Mouse (Mus musculus): Measurements from ENCODE around the gene Trio. TPM values are rescaled to one million over a fixed set of nuclear protein-coding genes. Genes with fewer than 3 reads are reported as not detected.

The Trio gene
- polyA plus RNA-seq, 1 experiment from 2014 or later, result 38.1 TPM

- Histone ChIP-seq H3K4me2 (ENCODE audit: low read length) (no peak overlapping the region), H3K27ac (ENCODE audit: low read depth, low read length) (no peak overlapping the region), H3K4me1 (ENCODE audit: control insufficient read depth, insufficient read depth, low read length) (peaks cover 23% of the 10 kb centered on the region), H3K27me3 (replicated peaks; ENCODE audit: control insufficient read depth, insufficient read depth, low read length) (no peaks in the 10 kb centered on the region), H3K4me3 (ENCODE audit: low read depth, low read length) (no peak overlapping the region), H3K9ac (ENCODE audit: low read length) (no peak overlapping the region), H3K36me3 (ENCODE audit: control insufficient read depth, insufficient read depth, low read length) (no peaks in the 10 kb centered on the region), H3K9me3 (replicated peaks; ENCODE audit: control insufficient read depth, low read length) (no peaks in the 10 kb centered on the region)
- 68% methylated on average over 6 of the region's 6 CpGs for WGBS
- ATAC-seq, result no peak
- DNase-seq (ENCODE audit: low spot score), result no peak
Observed at GRCm38 (mm10) chr15:27991892-27992593, 33.6 kb downstream of the Trio start.

- Histone ChIP-seq H3K4me3 (ENCODE audit: low read depth, low read length) (no peak overlapping the region), H3K4me2 (ENCODE audit: low read length) (no peak overlapping the region), H3K9ac (ENCODE audit: low read length) (no peak overlapping the region), H3K27me3 (replicated peaks; ENCODE audit: control insufficient read depth, insufficient read depth, low read length) (no peaks in the 10 kb centered on the region), H3K4me1 (ENCODE audit: control insufficient read depth, insufficient read depth, low read length) (peaks cover 24% of the 10 kb centered on the region), H3K36me3 (ENCODE audit: control insufficient read depth, insufficient read depth, low read length) (no peaks in the 10 kb centered on the region), H3K27ac (ENCODE audit: low read depth, low read length) (no peak overlapping the region), H3K9me3 (replicated peaks; ENCODE audit: control insufficient read depth, low read length) (no peaks in the 10 kb centered on the region)
- DNase-seq (ENCODE audit: low spot score), result no peak
- no peak for ATAC-seq
- WGBS, result 86% methylated on average over 17 of the region's 17 CpGs
Observed at GRCm38 (mm10) chr15:27991066-27991701, 34.5 kb downstream of the Trio start.

GRCm38 (mm10) chr15:27987979-27988378 is 37.7 kb downstream of the Trio start:
- Histone ChIP-seq H3K36me3 (ENCODE audit: control insufficient read depth, insufficient read depth, low read length) (no peaks in the 10 kb centered on the region), H3K4me2 (ENCODE audit: low read length) (no peak overlapping the region), H3K4me3 (ENCODE audit: low read depth, low read length) (no peak overlapping the region), H3K27ac (ENCODE audit: low read depth, low read length) (no peak overlapping the region), H3K9me3 (replicated peaks; ENCODE audit: control insufficient read depth, low read length) (no peaks in the 10 kb centered on the region), H3K4me1 (ENCODE audit: control insufficient read depth, insufficient read depth, low read length) (peaks cover 6% of the 10 kb centered on the region; the same call in 1 of the 2 replicates), H3K27me3 (replicated peaks; ENCODE audit: control insufficient read depth, insufficient read depth, low read length) (no peaks in the 10 kb centered on the region), H3K9ac (ENCODE audit: low read length) (no peak overlapping the region)
- WGBS, result 40% methylated on average over 7 of the region's 7 CpGs
- DNase-seq (ENCODE audit: low spot score) (no peak), ATAC-seq (no peak)

- ATAC-seq (no peak), DNase-seq (ENCODE audit: low spot score) (no peak)
- WGBS, result 92% methylated on average over 2 of the region's 2 CpGs
- Histone ChIP-seq H3K4me3 (ENCODE audit: low read depth, low read length) (no peak overlapping the region), H3K27me3 (replicated peaks; ENCODE audit: control insufficient read depth, insufficient read depth, low read length) (no peaks in the 10 kb centered on the region), H3K4me2 (ENCODE audit: low read length) (no peak overlapping the region), H3K4me1 (ENCODE audit: control insufficient read depth, insufficient read depth, low read length) (peaks cover 12% of the 10 kb centered on the region), H3K36me3 (ENCODE audit: control insufficient read depth, insufficient read depth, low read length) (no peaks in the 10 kb centered on the region), H3K9ac (ENCODE audit: low read length) (no peak overlapping the region), H3K27ac (ENCODE audit: low read depth, low read length) (no peak overlapping the region), H3K9me3 (replicated peaks; ENCODE audit: control insufficient read depth, low read length) (no peaks in the 10 kb centered on the region)
Observed at GRCm38 (mm10) chr15:27984881-27985280, 40.8 kb downstream of the Trio start.

DNA sequence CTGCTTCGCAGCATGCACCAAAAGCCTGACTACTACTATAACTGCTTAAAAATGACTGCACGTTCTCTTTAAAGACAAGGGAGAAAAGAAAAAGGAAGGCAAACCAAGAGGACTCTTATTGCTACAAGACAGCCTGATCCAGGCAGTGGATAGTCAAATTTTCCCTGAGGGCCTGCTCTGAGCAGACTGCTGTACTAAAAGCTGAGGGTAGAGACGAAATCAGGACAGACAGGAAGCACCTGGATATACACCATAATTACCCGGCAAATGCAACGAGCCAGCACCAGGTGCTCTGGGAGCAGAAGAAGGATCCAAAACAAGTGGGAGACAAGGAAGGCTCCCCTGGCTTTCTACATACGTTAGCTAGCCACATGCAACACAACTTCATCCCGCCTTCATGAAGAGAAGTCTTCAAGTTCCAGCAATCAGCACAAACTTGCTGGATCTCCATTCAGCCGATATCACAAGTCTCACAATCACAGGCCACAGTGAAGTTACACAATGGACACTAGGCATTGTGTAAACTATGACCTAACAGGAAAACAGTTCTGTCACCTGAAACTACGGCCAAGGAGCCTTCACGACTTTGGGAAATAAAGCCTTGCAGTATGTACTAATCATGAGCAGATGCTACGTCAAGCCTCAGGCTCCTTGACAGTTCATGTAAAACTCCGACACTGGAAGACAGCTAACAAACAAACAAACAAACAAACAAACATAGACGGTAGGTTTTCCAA is 43.7 kb downstream of the Trio start:
- DNase-seq (ENCODE audit: low spot score), result no peak
- no peak overlapping the region for H3K9ac ChIP-seq (ENCODE audit: low read length)
- no peak overlapping the region for H3K27ac ChIP-seq (ENCODE audit: low read depth, low read length)
- WGBS, result 82% methylated on average over 13 of the region's 13 CpGs
- no peak overlapping the region for H3K4me3 ChIP-seq (ENCODE audit: low read depth, low read length)
- no peaks in the 10 kb centered on the region for H3K9me3 ChIP-seq (replicated peaks; ENCODE audit: control insufficient read depth, low read length)
- H3K27me3 ChIP-seq (replicated peaks; ENCODE audit: control insufficient read depth, insufficient read depth, low read length), result no peaks in the 10 kb centered on the region
- H3K36me3 ChIP-seq (ENCODE audit: control insufficient read depth, insufficient read depth, low read length), result no peaks in the 10 kb centered on the region
- peaks cover 9% of the 10 kb centered on the region for H3K4me1 ChIP-seq (ENCODE audit: control insufficient read depth, insufficient read depth, low read length)
- H3K4me2 ChIP-seq (ENCODE audit: low read length), result no peak overlapping the region
- ATAC-seq, result no peak

- Histone ChIP-seq H3K36me3 (ENCODE audit: control insufficient read depth, insufficient read depth, low read length) (no peaks in the 10 kb centered on the region), H3K9me3 (replicated peaks; ENCODE audit: control insufficient read depth, low read length) (no peaks in the 10 kb centered on the region), H3K9ac (ENCODE audit: low read length) (no peak overlapping the region), H3K4me2 (ENCODE audit: low read length) (no peak overlapping the region), H3K27ac (ENCODE audit: low read depth, low read length) (no peak overlapping the region), H3K4me3 (ENCODE audit: low read depth, low read length) (no peak overlapping the region), H3K27me3 (replicated peaks; ENCODE audit: control insufficient read depth, insufficient read depth, low read length) (no peaks in the 10 kb centered on the region), H3K4me1 (ENCODE audit: control insufficient read depth, insufficient read depth, low read length) (peaks cover 6% of the 10 kb centered on the region; the same call in 1 of the 2 replicates)
- ATAC-seq (no peak), DNase-seq (ENCODE audit: low spot score) (no peak)
- 71% methylated on average over 3 of the region's 3 CpGs for WGBS
Observed at GRCm38 (mm10) chr15:27981258-27981657, 44.4 kb downstream of the Trio start.

DNA sequence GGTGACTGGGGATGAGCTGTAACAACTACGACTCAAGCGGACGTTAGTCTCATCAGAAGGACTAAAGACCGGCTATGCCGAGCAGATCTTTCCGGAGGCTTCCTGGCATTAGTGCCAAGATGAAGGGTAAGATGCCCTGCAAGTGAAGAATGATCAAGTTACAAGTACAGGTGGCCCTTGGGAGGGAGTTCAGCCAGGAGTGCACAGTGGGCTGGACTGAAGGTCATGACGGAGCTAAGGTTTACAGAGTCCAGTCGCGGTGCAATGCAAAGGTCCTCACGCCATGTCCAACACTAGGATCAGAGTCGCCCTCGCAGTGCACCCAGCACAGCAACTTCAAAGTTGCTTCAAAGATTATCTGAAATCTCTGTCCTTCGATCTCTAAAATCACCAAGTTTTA is 45.2 kb downstream of the Trio start:
- no peaks in the 10 kb centered on the region for H3K36me3 ChIP-seq (ENCODE audit: control insufficient read depth, insufficient read depth, low read length)
- H3K4me2 ChIP-seq (ENCODE audit: low read length), result no peak overlapping the region
- H3K4me3 ChIP-seq (ENCODE audit: low read depth, low read length), result no peak overlapping the region
- WGBS, result 93% methylated on average over 13 of the region's 13 CpGs
- DNase-seq (ENCODE audit: low spot score), result no peak
- no peak for ATAC-seq
- no peaks in the 10 kb centered on the region for H3K27me3 ChIP-seq (replicated peaks; ENCODE audit: control insufficient read depth, insufficient read depth, low read length)
- no peaks in the 10 kb centered on the region for H3K9me3 ChIP-seq (replicated peaks; ENCODE audit: control insufficient read depth, low read length)
- peaks cover 6% of the 10 kb centered on the region; the same call in 1 of the 2 replicates for H3K4me1 ChIP-seq (ENCODE audit: control insufficient read depth, insufficient read depth, low read length)
- H3K27ac ChIP-seq (ENCODE audit: low read depth, low read length), result no peak overlapping the region
- H3K9ac ChIP-seq (ENCODE audit: low read length), result no peak overlapping the region

DNA sequence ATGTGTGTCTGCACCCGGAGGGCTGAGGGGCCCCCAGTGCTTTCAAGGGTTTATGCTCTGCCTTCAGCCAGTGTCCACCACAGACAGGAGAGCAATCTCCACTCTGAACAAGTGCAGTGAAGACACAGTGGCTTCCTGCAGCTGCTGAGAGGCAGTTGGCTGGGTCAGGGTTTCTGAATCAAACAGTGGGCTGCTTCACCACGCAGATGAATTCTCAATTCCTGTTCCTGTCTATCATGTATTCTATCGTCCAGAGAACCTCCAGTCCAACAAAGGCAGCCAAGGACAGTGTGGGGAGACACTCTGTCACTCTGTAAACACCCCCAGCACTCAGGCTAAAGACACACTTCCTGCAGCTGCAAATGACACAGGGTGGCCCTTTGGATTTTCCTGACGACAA is 48.7 kb downstream of the Trio start:
- WGBS, result 86% methylated on average over 4 of the region's 4 CpGs
- H3K27me3 ChIP-seq (replicated peaks; ENCODE audit: control insufficient read depth, insufficient read depth, low read length), result no peaks in the 10 kb centered on the region
- ATAC-seq (no peak), DNase-seq (ENCODE audit: low spot score) (no peak)
- no peaks in the 10 kb centered on the region for H3K36me3 ChIP-seq (ENCODE audit: control insufficient read depth, insufficient read depth, low read length)
- H3K4me2 ChIP-seq (ENCODE audit: low read length), result no peak overlapping the region
- peaks cover under 1% of the 10 kb centered on the region; the same call in 1 of the 2 replicates for H3K4me1 ChIP-seq (ENCODE audit: control insufficient read depth, insufficient read depth, low read length)
- H3K9me3 ChIP-seq (replicated peaks; ENCODE audit: control insufficient read depth, low read length), result no peaks in the 10 kb centered on the region
- no peak overlapping the region for H3K9ac ChIP-seq (ENCODE audit: low read length)
- H3K4me3 ChIP-seq (ENCODE audit: low read depth, low read length), result no peak overlapping the region
- H3K27ac ChIP-seq (ENCODE audit: low read depth, low read length), result no peak overlapping the region

DNA sequence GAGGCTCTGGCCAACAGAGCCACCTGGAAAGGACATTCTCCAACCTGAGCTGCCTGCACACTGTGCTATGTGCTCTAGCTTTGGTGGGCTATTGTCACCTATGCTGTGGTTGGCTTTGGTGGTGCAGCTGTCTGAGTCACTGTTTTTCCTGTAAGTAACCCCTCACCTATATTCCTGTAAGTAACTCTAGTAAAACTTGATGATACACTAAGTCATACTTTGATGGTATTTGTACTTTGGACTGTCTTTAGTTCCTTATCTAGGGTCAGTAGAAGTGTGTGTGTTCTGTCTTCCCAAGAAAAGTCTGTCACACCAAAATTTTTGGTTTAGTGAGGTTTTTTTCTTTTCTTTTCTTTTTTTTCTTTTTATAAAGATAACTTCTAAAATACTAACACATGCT is 49.3 kb downstream of the Trio start:
- no peak overlapping the region for H3K9ac ChIP-seq (ENCODE audit: low read length)
- H3K4me2 ChIP-seq (ENCODE audit: low read length), result no peak overlapping the region
- no peak overlapping the region for H3K4me3 ChIP-seq (ENCODE audit: low read depth, low read length)
- no peaks in the 10 kb centered on the region for H3K4me1 ChIP-seq (ENCODE audit: control insufficient read depth, insufficient read depth, low read length)
- ATAC-seq (no peak), DNase-seq (ENCODE audit: low spot score) (no peak)
- no peaks in the 10 kb centered on the region for H3K9me3 ChIP-seq (replicated peaks; ENCODE audit: control insufficient read depth, low read length)
- no peaks in the 10 kb centered on the region for H3K27me3 ChIP-seq (replicated peaks; ENCODE audit: control insufficient read depth, insufficient read depth, low read length)
- no peaks in the 10 kb centered on the region for H3K36me3 ChIP-seq (ENCODE audit: control insufficient read depth, insufficient read depth, low read length)
- no peak overlapping the region for H3K27ac ChIP-seq (ENCODE audit: low read depth, low read length)

Measured in forebrain, embryonic 14.5 days (tissue).